In the genomic region with DNA sequence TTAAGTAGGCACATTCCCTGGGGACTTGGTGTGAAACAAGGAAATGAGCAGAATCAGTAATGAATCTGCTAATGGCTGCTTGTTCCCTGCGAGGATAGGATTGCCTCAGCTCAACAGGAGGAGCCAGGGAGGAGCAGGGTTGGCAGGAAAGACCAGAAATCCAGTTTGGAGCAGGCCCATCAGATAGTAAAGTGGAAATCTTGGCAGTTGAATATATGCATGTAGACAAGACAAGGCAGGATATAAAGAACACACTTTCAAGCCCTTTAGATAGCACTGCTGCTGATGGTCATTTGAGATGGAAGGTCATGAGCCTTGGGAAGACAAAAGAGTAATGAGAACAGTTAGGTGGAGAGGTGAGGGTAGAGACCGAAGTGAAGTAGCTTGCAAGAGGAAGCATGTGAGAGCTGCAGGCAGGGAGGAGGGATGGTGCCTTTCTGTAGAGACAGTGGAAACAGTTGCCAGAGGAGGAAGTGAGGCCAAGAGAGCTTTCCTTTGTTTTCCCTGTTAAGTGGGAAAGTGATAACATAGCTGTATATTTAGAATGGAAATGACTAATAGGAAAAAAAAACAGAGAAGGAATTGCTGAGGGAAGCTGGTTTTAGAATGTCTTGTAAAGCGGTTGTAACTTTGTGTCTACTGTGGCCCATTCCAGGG, we compare ENCODE assay signal across 10 mouse cellular contexts. TPM values are rescaled to one million over a fixed set of nuclear protein-coding genes. Genes with fewer than 3 reads are reported as not detected.
DNase-seq lines count a peak whose midpoint lies in the region; ATAC-seq and TF ChIP-seq lines count a peak whose summit lies in the region.
"Had no signal": no experiment of that assay in that cellular context is flagged by ENCODE, and none has a peak within 500 bp of the region (broad histone marks: within the 10 kb centered on the region; RNA-seq: fewer than 3 reads in every experiment).

No protein-coding gene starts in this region.

- H3K36me3 ChIP-seq in embryonic facial prominence, embryonic 12.5 days, result no peaks in the 10 kb centered on the region
- no peaks in the 10 kb centered on the region for H3K36me3 ChIP-seq in embryonic facial prominence, embryonic 10.5 days (replicated peaks)
- no peaks in the 10 kb centered on the region for H3K36me3 ChIP-seq in heart, embryonic 15.5 days
- no peaks in the 10 kb centered on the region for H3K36me3 ChIP-seq in lung, embryonic 16.5 days (ENCODE audit: control insufficient read depth, insufficient read depth, low read length)
- H3K36me3 ChIP-seq in midbrain, embryonic 10.5 days, result no peaks in the 10 kb centered on the region
- H3K36me3 ChIP-seq: embryonic facial prominence, embryonic 15.5 days; hindbrain, embryonic 13.5 days had no signal

- ATAC-seq in embryonic facial prominence, embryonic 12.5 days (ENCODE audit: insufficient number of reproducible peaks, insufficient read depth, low FRiP score, low TSS enrichment), result no peak
- ATAC-seq in heart, embryonic 15.5 days (replicated peaks; ENCODE audit: insufficient number of reproducible peaks, insufficient read depth, low FRiP score, low read depth), result peak; percentile 67
- peak; percentile 79 for ATAC-seq in lung, embryonic 16.5 days (ENCODE audit: low read depth)

- TF ChIP-seq CTCF in bone marrow macrophage, adult 2 months (IDR thresholded peaks at IDR 0.05; ENCODE audit: low read depth, low read length), result no peak

- H3K4me2 ChIP-seq in embryonic facial prominence, embryonic 12.5 days (replicated peaks), result no peak overlapping the region
- no peak overlapping the region for H3K4me2 ChIP-seq in heart, embryonic 15.5 days
- no peak overlapping the region for H3K4me2 ChIP-seq in lung, embryonic 16.5 days (ENCODE audit: low read depth, low read length)
- H3K4me2 ChIP-seq: embryonic facial prominence, embryonic 15.5 days; hindbrain, embryonic 13.5 days had no signal

- H3K4me3 ChIP-seq in embryonic facial prominence, embryonic 12.5 days, result no peak overlapping the region
- H3K4me3 ChIP-seq in embryonic facial prominence, embryonic 10.5 days, result no peak overlapping the region
- H3K4me3 ChIP-seq in bone marrow macrophage, adult 2 months (ENCODE audit: insufficient read depth, low read length), result no peak overlapping the region
- H3K4me3 ChIP-seq in heart, embryonic 15.5 days, result no peak overlapping the region
- no peak overlapping the region for H3K4me3 ChIP-seq in lung, embryonic 16.5 days (ENCODE audit: low read length)
- H3K4me3 ChIP-seq in midbrain, embryonic 10.5 days, result no peak overlapping the region
- H3K4me3 ChIP-seq: embryonic facial prominence, embryonic 15.5 days; hindbrain, embryonic 13.5 days had no signal

- H3K9ac ChIP-seq in embryonic facial prominence, embryonic 12.5 days, result no peak overlapping the region
- no peak overlapping the region for H3K9ac ChIP-seq in heart, embryonic 15.5 days
- H3K9ac ChIP-seq in lung, embryonic 16.5 days (ENCODE audit: low read length), result no peak overlapping the region
- H3K9ac ChIP-seq: embryonic facial prominence, embryonic 15.5 days; hindbrain, embryonic 13.5 days had no signal

- TF ChIP-seq POLR2A in bone marrow macrophage, adult 2 months (IDR thresholded peaks at IDR 0.05; ENCODE audit: borderline replicate concordance, low read depth, low read length), result no peak

- H3K27me3 ChIP-seq in embryonic facial prominence, embryonic 12.5 days, result no peaks in the 10 kb centered on the region
- H3K27me3 ChIP-seq in embryonic facial prominence, embryonic 10.5 days (replicated peaks; ENCODE audit: low read depth, poor library complexity, severe bottlenecking), result no peaks in the 10 kb centered on the region
- no peaks in the 10 kb centered on the region for H3K27me3 ChIP-seq in heart, embryonic 15.5 days
- H3K27me3 ChIP-seq in lung, embryonic 16.5 days (ENCODE audit: control insufficient read depth, insufficient read depth, low read depth, low read length), result no peaks in the 10 kb centered on the region
- no peaks in the 10 kb centered on the region for H3K27me3 ChIP-seq in midbrain, embryonic 10.5 days (ENCODE audit: low read depth, poor library complexity, severe bottlenecking)
- H3K27me3 ChIP-seq: embryonic facial prominence, embryonic 15.5 days; hindbrain, embryonic 13.5 days had no signal

- peak overlapping the region; percentile 30; the same call in 1 of the 2 replicates for H3K27ac ChIP-seq in embryonic facial prominence, embryonic 12.5 days
- H3K27ac ChIP-seq in embryonic facial prominence, embryonic 10.5 days (replicated peaks), result no peak overlapping the region
- H3K27ac ChIP-seq in bone marrow macrophage, adult 2 months (ENCODE audit: insufficient read depth, low read depth, low read length), result peak overlapping the region; percentile 83
- peak overlapping the region; percentile 72 for H3K27ac ChIP-seq in heart, embryonic 15.5 days
- H3K27ac ChIP-seq in lung, embryonic 16.5 days (ENCODE audit: low read length), result peak overlapping the region; percentile 53
- H3K27ac ChIP-seq in midbrain, embryonic 10.5 days (replicated peaks), result no peak overlapping the region
- H3K27ac ChIP-seq: embryonic facial prominence, embryonic 15.5 days; hindbrain, embryonic 13.5 days had no signal

- no peak for DNase-seq in embryonic facial prominence, embryonic 10.5 days (ENCODE audit: low spot score)
- DNase-seq in cerebellum, adult 18-20 months, result no peak
- DNase-seq in spleen, adult 18-20 months, result no peak
- DNase-seq in midbrain, embryonic 10.5 days (ENCODE audit: low spot score), result no peak

- no peaks in the 10 kb centered on the region for H3K9me3 ChIP-seq in embryonic facial prominence, embryonic 12.5 days
- H3K9me3 ChIP-seq in embryonic facial prominence, embryonic 10.5 days, result no peaks in the 10 kb centered on the region
- H3K9me3 ChIP-seq in heart, embryonic 15.5 days (replicated peaks), result no peaks in the 10 kb centered on the region
- H3K9me3 ChIP-seq in lung, embryonic 16.5 days (ENCODE audit: control insufficient read depth, low read length), result no peaks in the 10 kb centered on the region
- H3K9me3 ChIP-seq in midbrain, embryonic 10.5 days (replicated peaks), result no peaks in the 10 kb centered on the region
- H3K9me3 ChIP-seq: embryonic facial prominence, embryonic 15.5 days; hindbrain, embryonic 13.5 days had no signal

- 64% methylated on average over 3 of the region's 3 CpGs for WGBS in embryonic facial prominence, embryonic 12.5 days
- 73% methylated on average over 3 of the region's 3 CpGs for WGBS in embryonic facial prominence, embryonic 10.5 days
- 39% methylated on average over 3 of the region's 3 CpGs for WGBS in heart, embryonic 15.5 days
- WGBS in lung, embryonic 16.5 days, result 32% methylated on average over 3 of the region's 3 CpGs
- WGBS in midbrain, embryonic 10.5 days, result 77% methylated on average over 3 of the region's 3 CpGs

- no peaks in the 10 kb centered on the region for H3K4me1 ChIP-seq in embryonic facial prominence, embryonic 12.5 days
- H3K4me1 ChIP-seq in embryonic facial prominence, embryonic 10.5 days, result peaks cover 3% of the 10 kb centered on the region; the same call in 1 of the 2 replicates
- peaks cover 21% of the 10 kb centered on the region for H3K4me1 ChIP-seq in bone marrow macrophage, adult 2 months (ENCODE audit: control insufficient read depth, insufficient read depth, low read length)
- H3K4me1 ChIP-seq in heart, embryonic 15.5 days (replicated peaks), result peaks cover 10% of the 10 kb centered on the region
- peaks cover 7% of the 10 kb centered on the region for H3K4me1 ChIP-seq in lung, embryonic 16.5 days (replicated peaks; ENCODE audit: control insufficient read depth, insufficient read depth, low read length)
- no peaks in the 10 kb centered on the region for H3K4me1 ChIP-seq in midbrain, embryonic 10.5 days
- H3K4me1 ChIP-seq: embryonic facial prominence, embryonic 15.5 days; hindbrain, embryonic 13.5 days had no signal

RNA-seq across cellular contexts. Expression of a gene that starts 29.6 kb away (rescaled TPM):
- polyA plus RNA-seq in embryonic facial prominence, embryonic 12.5 days (2016; fragmentation: Nextera tagmentation; extraction: Ambion mirVana), result 15.9 and 16.9 TPM in 2 replicates
- polyA plus RNA-seq in embryonic facial prominence, embryonic 10.5 days (2016; fragmentation: Nextera tagmentation; extraction: Ambion mirVana), result 6.6 and 7.2 TPM in 2 replicates
- polyA plus RNA-seq in bone marrow macrophage, adult 2 months (2012; ENCODE audit: insufficient read depth, insufficient read length, missing spikeins), result 59.3 and 60.9 TPM in 2 replicates
- 11.0 and 12.4 TPM in 2 replicates for polyA plus RNA-seq in heart, embryonic 15.5 days (2015; fragmentation: Nextera tagmentation; extraction: Ambion mirVana)
- 7.9 and 11.4 TPM in 2 replicates for polyA plus RNA-seq in lung, embryonic 16.5 days (2015; fragmentation: Nextera tagmentation; extraction: Ambion mirVana)
- 20.5 and 21.5 TPM in 2 replicates for polyA plus RNA-seq in midbrain, embryonic 10.5 days (2016; fragmentation: Nextera tagmentation; extraction: Ambion mirVana)

RNA-seq across cellular contexts. Expression of a gene that starts 55.3 kb away (rescaled TPM):
- 0.60 and 0.64 TPM in 2 replicates for polyA plus RNA-seq in embryonic facial prominence, embryonic 12.5 days (2016; fragmentation: Nextera tagmentation; extraction: Ambion mirVana)
- polyA plus RNA-seq in embryonic facial prominence, embryonic 10.5 days (2016; fragmentation: Nextera tagmentation; extraction: Ambion mirVana), result 0.35 and 0.63 TPM in 2 replicates
- polyA plus RNA-seq in bone marrow macrophage, adult 2 months (2012; ENCODE audit: insufficient read depth, insufficient read length, missing spikeins), result not detected in 2 replicates
- polyA plus RNA-seq in heart, embryonic 15.5 days (2015; fragmentation: Nextera tagmentation; extraction: Ambion mirVana), result 0.52 and 1.9 TPM in 2 replicates
- 0.53 and 1.1 TPM in 2 replicates for polyA plus RNA-seq in lung, embryonic 16.5 days (2015; fragmentation: Nextera tagmentation; extraction: Ambion mirVana)
- polyA plus RNA-seq in midbrain, embryonic 10.5 days (2016; fragmentation: Nextera tagmentation; extraction: Ambion mirVana), result 0.35 and 0.41 TPM in 2 replicates
- polyA plus RNA-seq: hindbrain, embryonic 13.5 days had no signal

Comparison
In these comparisons a context has a peak if more than half of its experiments do, and no peak if none do; other contexts are left out.
1. H3K27ac ChIP-seq: peak in embryonic facial prominence, embryonic 12.5 days (single experiment), bone marrow macrophage, adult 2 months (single experiment), heart, embryonic 15.5 days (single experiment) and lung, embryonic 16.5 days (single experiment); none in embryonic facial prominence, embryonic 10.5 days (single experiment) and midbrain, embryonic 10.5 days (single experiment).